Mouse (Mus musculus): ENCODE measurements around the gene Lancl3. TPM values are rescaled to one million over a fixed set of nuclear protein-coding genes. Genes with fewer than 3 reads are reported as not detected.
"Not testable (repeated sequence)": the region's sequence is repeated elsewhere in the genome, so short reads cannot be mapped to it uniquely, and the experiment has no call there.

The Lancl3 gene
- total RNA-seq, 2 experiments from 2014 or later, result 1.9 to 5.4 TPM

- no peak for DNase-seq
These were observed 58.1 kb downstream of the Lancl3 start for GRCm38 (mm10) chrX:9257831-9258230.

- DNase-seq, result no peak
These were observed 59.6 kb downstream of the Lancl3 start for GRCm38 (mm10) chrX:9259267-9259666.

- DNase-seq, result no peak
These were observed 71.4 kb downstream of the Lancl3 start for GRCm38 (mm10) chrX:9271112-9271511.

GRCm38 (mm10) chrX:9271947-9272459 is 72.3 kb downstream of the Lancl3 start:
- no peak for DNase-seq

- peak; percentile 49 to 72 for DNase-seq
These were observed 73.0 kb downstream of the Lancl3 start, which contains the start of gene Xk for GRCm38 (mm10) chrX:9272460-9273361. Xk (plus strand) TSS chrX:9272756.

GRCm38 (mm10) chrX:9273377-9274002 is 73.8 kb downstream of the Lancl3 start:
- DNase-seq, result no peak

GRCm38 (mm10) chrX:9274321-9274720 is 74.6 kb downstream of the Lancl3 start:
- DNase-seq, result no peak

- DNase-seq, result not testable (repeated sequence)
These were observed 83.8 kb downstream of the Lancl3 start, which contains the start of gene H2al1m for GRCm38 (mm10) chrX:9283464-9283863. H2al1m (plus strand) TSS chrX:9283764.

- DNase-seq, result not testable (repeated sequence)
These were observed 93.6 kb downstream of the Lancl3 start for GRCm38 (mm10) chrX:9293140-9293829.

GRCm38 (mm10) chrX:9298413-9298864 is 98.7 kb downstream of the Lancl3 start:
- no peak for DNase-seq

- no peak for DNase-seq
These were observed 103.1 kb downstream of the Lancl3 start for GRCm38 (mm10) chrX:9302791-9303190.

- DNase-seq, result no peak
These were observed 103.8 kb downstream of the Lancl3 start for GRCm38 (mm10) chrX:9303455-9303854.

- not testable (repeated sequence) for DNase-seq
These were observed 116.8 kb downstream of the Lancl3 start for GRCm38 (mm10) chrX:9316457-9316856.

Other genes with a start within 250 kb of the Lancl3 start
- not detected for gene Fthl17b, start 236.9 kb upstream of the Lancl3 start, total RNA-seq (2021)
- gene Fthl17c, start 223.3 kb upstream of the Lancl3 start, total RNA-seq (2021), result not detected
- not detected for gene Fthl17d, start 213.1 kb upstream of the Lancl3 start, total RNA-seq (2021)
- gene Fthl17e, start 166.4 kb upstream of the Lancl3 start, total RNA-seq (2021), result not detected
- not detected for gene Fthl17f, start 136.9 kb upstream of the Lancl3 start, total RNA-seq (2021)
- not detected for gene 4930402K13Rik, start 95.3 kb upstream of the Lancl3 start, total RNA-seq (2021)
- not detected for gene Gm14862, start 57.0 kb downstream of the Lancl3 start, total RNA-seq (2021)
- 1 to 10 TPM; 1.5 TPM for gene Xk, start 72.9 kb downstream of the Lancl3 start, total RNA-seq (2021)
- under 1 TPM in 1 of 2 experiments, not detected in 1; 0.86 TPM for gene H2al1m, start 83.9 kb downstream of the Lancl3 start, total RNA-seq (2021)
- gene H2al1k, start 150.7 kb downstream of the Lancl3 start, total RNA-seq (2021), result not detected

All from adrenal gland, postnatal 36 days (tissue).